Mouse (Mus musculus) CD4-positive helper T cell, adult 2 months (primary cell): ENCODE results near the gene Aff3.

Experiments
- DNase-seq: peaks from one replicate; pipeline ENCODE4 v3.0.0-alpha.2; 2012; ENCODE audit warnings: low read depth, missing footprints, low spot score

Aff3 gene

GRCm38 (mm10) chr1:38237831-38238230 is 426.9 kb downstream of the Aff3 start:
- DNase-seq: no peak

- DNase-seq: no peak
These were observed 427.5 kb downstream of the Aff3 start for GRCm38 (mm10) chr1:38237027-38237787.

DNA sequence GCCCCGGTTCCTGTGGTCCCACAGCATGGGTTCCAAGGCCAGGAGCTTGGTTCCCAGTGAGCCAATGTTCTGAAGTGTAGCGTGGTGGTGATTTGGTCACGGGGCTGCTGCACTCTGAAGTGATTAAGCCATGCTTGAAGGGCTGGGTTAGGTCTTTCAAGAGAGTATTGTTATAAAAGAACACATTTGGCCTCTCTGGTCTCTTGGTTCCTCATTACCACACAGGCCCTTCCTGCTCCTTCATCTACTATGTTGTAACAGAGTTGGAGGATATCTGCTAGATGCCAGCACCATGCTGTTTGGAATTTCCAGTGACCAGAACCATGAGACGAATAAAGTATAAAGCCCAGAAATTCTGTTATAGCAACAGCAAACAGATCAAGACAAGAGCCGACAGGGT is 431.6 kb downstream of the Aff3 start:
- DNase-seq: no peak

GRCm38 (mm10) chr1:38230041-38230440 is 434.7 kb downstream of the Aff3 start:
- DNase-seq: no peak

DNA sequence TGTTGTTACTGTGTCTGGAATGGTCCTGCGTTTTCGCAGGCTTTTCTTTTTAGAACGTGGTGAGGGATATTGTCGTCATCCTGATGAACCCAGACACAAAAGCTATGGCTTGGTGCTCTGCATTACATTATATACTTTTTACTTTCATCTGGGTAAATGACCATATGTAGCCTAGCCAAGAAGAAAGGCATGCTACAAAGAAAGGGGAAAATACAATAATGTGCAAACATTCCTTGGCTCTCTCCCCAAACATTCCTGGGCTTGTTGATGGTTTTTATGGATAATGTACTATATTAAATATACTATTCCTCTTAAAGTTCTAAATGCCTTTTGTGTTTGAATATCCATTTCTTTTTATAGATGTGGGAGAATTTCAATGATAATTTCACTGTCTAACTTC is 435.9 kb downstream of the Aff3 start:
- no peak for DNase-seq

DNA sequence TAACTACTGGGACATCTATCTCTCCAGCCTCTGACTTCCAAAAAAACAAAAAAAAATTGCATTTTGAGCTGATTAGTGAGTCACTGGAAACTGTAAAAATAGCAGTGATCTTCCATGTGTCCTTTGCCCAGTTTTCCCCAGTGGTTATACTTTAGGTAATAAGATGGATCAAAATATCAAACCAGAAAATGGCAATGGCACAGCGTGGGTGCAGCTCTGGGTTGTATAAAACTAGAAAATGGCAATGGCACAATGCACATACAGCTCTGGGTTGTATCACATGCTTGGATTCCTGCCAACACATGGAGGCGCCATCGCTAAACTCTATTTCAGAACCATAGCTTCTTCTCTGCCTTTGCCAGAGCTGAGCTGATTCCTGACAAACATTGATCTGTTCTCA is 439.6 kb downstream of the Aff3 start:
- DNase-seq: no peak

DNA sequence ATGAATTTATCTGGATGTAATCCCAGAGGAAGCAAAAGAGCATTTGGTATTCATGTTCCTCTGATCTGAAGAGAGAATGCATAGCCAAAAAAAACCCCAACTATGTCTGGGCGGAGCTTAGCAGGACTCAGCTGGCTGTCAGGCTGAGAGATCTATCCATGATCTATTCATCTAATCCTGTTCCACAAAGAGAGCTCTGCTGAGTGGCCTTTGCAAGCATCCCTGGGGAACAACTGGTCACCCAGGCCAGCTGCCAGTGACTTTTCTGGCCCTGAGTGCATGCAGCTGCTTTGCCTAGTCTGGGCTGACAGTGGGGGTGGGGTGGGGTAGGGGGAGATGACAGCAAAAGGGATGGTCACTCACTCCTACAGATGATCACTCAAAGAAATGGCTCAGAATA is 442.6 kb downstream of the Aff3 start:
- no peak for DNase-seq

DNA sequence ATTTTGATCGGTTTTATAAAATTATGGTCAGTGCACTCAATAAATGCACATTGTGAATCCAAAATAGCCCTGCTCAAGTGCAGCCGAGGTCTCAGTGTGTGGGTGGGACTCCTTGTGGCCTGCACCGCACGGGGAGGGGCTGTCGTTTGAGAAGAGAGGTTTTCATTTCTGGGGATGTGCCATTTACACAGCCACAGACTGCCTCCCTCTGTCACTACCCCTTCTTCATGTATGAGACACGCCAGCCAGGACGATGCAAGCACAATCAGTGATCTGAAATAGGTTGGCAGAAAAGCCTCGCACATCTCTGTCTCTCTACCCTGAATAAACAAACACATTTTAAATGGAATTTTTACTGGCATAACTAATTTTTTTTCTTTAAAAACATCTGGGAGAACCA is 443.3 kb downstream of the Aff3 start:
- no peak for DNase-seq

- no peak for DNase-seq
These were observed 446.6 kb downstream of the Aff3 start for GRCm38 (mm10) chr1:38217912-38218795.

- no peak for DNase-seq
These were observed 447.7 kb downstream of the Aff3 start for GRCm38 (mm10) chr1:38217098-38217497.

DNA sequence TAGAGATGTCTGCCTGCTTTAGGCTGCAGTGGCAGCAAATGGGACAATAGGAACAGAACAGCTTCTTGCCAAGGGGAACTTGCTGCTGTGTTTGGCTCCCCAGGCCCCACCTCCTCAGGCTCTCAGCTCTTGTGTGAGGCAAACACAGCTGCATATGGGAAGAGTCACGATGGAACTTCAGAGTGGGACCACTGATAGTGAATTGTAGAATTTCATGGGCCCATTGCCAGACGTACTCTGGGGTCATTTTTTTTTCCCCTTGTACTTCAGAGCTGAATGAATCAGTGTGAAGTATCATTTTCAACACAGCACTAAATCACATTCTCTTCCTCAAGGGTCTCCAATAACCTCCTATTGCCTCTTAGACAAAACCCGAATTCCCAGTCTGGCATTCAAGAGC is 451.4 kb downstream of the Aff3 start:
- no peak for DNase-seq

DNA sequence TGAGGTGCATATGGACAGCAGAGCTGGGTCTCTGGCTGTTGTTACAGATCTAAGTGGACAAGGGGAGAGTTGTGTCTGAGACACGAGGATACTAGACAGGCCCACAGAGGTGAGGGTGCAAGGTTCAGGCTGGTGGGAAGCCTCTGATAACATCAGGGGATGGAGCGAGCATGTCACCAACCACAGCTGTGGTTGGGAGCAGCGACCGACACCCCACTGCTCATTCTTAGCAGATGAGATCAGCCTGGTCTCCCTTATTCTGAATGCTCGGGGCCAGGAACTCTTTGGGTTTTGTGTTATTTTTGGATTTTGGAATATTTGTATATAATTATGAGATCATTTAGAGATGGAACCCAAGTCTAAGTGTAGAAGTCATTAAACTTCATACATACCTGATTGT is 452.4 kb downstream of the Aff3 start:
- no peak for DNase-seq

DNA sequence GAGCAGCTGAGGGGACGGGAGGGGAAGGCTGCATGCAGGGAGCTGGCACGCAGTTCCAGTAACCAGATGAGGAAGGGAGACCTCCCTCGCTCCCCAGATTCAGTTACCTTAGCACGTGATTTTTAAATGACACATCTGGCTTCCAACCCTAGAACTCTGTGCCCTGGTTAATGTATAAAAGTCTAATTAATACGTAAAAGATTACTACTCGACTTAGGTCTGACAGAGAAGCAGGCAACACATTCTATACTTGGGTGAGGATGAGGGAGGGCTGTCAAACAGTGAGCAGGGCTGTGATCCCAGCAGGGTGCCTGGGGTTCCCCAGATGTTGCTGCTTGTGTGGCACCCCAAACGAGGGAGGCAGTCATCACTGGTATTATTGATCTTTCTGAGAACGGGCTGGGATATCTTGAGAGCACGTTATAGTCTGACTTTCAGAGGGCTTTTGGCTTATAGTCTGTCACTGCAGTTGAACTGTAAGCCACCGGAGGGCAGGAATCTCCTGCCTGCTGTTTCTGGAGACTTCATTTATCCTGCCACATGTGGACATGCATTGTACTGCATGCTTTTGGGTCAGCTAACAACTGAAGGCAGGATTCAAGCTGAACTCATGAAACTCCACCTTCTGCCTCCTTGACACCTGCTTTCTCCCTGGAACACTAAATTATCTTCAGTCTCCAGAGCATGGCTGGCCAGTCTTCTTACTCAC is 462.1 kb downstream of the Aff3 start:
- DNase-seq: no peak

GRCm38 (mm10) chr1:38201796-38202195 is 463.0 kb downstream of the Aff3 start:
- no peak for DNase-seq

GRCm38 (mm10) chr1:38199669-38200635 is 464.8 kb downstream of the Aff3 start:
- no peak for DNase-seq

DNA sequence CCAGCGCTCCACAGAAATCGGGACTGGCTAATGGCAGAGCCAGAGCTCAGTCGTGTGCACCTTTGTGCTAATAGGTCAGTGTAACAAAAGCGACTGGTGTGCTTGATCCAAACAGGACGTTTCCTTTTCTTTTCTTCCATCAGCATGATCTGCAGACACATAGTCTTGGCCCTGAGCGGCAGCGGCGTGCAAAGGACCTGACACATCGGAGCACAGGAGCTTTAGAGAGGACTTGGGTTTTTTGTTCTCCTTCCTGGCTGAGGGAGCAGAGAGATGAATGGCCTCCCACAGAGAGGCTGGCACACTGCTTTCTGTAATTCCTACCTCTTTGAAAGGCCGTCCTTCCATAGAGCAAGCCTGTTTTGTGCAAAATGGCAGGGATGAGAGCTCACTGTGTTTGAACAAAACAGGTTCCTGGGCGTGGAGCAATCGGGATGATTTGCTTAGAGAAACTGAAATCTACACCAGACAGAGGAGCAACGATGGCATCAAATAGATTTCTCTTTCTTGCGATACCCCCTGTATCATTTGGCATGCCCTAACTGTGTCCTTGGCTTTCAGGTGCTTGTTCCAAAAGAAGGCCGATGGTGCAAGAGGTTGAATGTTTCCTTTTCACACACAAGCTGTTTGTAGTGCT is 466.2 kb downstream of the Aff3 start:
- DNase-seq: no peak

GRCm38 (mm10) chr1:38197145-38197682 is 467.5 kb downstream of the Aff3 start:
- no peak for DNase-seq

DNA sequence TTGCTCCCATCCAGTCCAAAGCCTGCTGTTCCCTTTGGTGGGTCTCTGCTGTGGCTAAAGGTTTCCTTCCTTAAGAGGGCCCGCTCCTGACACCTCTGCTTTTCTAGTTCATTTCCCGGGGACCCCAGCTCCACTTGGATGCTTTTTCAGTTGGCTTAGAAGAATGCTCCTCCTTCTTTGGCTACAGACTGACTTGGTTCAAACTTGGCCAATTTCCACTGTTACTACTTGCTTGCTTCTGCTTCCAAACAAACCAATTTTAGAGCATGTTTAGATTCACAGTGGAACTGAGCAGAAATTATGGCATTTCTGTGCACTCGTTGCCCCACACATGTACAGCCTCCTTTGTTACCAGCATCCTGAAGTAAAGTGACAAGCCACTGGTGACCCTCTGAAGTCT is 469.0 kb downstream of the Aff3 start:
- DNase-seq: no peak

DNA sequence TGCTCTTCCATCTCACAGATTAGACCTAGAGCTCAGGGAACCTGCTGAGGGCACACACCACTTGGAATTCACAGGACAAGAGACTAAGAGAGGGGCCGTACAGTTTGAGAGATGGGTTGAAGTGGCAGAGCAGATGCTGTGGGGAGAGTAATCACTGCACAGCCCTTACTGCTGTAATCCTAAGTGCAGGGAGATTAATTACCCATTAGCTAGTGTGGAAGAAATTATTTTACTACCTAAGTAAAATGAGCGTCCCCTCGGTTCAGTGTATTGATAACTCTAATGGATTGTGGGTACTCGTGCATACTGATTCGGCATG is 478.6 kb downstream of the Aff3 start:
- DNase-seq: no peak

DNA sequence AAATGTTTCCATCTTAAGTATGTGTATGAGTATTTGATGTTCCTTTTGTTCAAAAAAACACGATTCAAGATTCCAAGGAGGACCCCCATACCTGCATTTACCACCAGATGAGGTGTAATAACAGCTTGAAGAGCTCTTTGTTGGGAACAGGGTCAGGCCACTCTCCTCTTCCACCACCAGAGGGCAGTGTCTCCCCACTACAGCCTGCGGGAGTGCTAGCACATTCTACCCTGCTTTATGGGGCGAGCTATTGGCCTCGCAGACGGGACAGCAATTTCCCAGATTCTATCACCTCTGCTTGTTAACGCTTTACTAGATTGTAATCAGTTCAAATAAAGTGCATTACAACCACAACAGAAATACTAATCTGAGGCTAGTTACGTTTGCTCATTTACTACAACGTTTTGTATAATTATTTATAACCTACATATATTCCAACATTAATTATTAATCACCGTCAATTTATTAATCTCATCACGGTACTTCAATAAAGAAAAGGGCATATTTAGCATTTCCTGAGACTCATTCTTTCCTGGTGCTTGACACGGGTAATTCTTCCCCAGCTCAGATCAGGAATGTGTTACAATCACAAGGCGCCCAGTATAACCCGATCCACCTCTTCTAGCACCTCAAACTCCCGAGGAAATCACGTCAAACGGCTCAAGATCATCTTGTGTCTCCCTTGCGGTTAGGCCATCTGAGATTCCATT is 479.1 kb downstream of the Aff3 start:
- peak; percentile 54 for DNase-seq
